Mouse (Mus musculus) embryonic facial prominence, embryonic 11.5 days (tissue): Measurements from ENCODE around the gene Nmrk1. TPM values are rescaled to one million over a fixed set of nuclear protein-coding genes. Genes with fewer than 3 reads are reported as not detected.

ENCODE experiments used
- ATAC-seq: fragments of 200-750 bp; cut with Nextera tagmentation; replicated peaks from 2 replicates; pipeline ENCODE4 v1.8.0; 2017; ENCODE audit warnings: low read depth; ENCODE audit not compliant: insufficient number of reproducible peaks, low FRiP score, low TSS enrichment
- DNase-seq: peaks from one replicate; pipeline ENCODE4 v3.0.0-alpha.2; 2015; ENCODE audit warnings: low spot score
- H3K27ac ChIP-seq: fragments of 300-500 bp; sonication (generic); replicated peaks from 2 replicates; pipeline ENCODE4 v1.5.1; 2014; ENCODE audit warnings: mild to moderate bottlenecking, low read depth, low read length, control low read depth
- H3K27me3 ChIP-seq: fragments of 300-500 bp; sonication (generic); 2 replicates; pipeline ENCODE4 v1.6.1; 2014; ENCODE audit warnings: mild to moderate bottlenecking, low read length, moderate library complexity, mixed read lengths; ENCODE audit not compliant: control insufficient read depth, insufficient read depth
- H3K36me3 ChIP-seq: fragments of 300-500 bp; sonication (generic); replicated peaks from 2 replicates; pipeline ENCODE4 v1.6.1; 2014; ENCODE audit warnings: low read depth, mild to moderate bottlenecking, low read length, moderate library complexity, mixed read lengths; ENCODE audit not compliant: control insufficient read depth, insufficient read depth
- H3K4me1 ChIP-seq: fragments of 300-500 bp; sonication (generic); 2 replicates; pipeline ENCODE4 v1.6.1; 2014; ENCODE audit warnings: low read length, mixed read lengths; ENCODE audit not compliant: control insufficient read depth, insufficient read depth
- H3K4me2 ChIP-seq: fragments of 300-500 bp; sonication (generic); 2 replicates; pipeline ENCODE4 v1.6.1; 2014; ENCODE audit warnings: low read depth, mild to moderate bottlenecking, control low read depth, low read length, moderate library complexity
- H3K4me3 ChIP-seq: fragments of 300-500 bp; sonication (generic); 2 replicates; pipeline ENCODE4 v1.5.1; 2014; ENCODE audit warnings: low read depth, low read length, control low read depth
- H3K9ac ChIP-seq: fragments of 300-500 bp; sonication (generic); replicated peaks from 2 replicates; pipeline ENCODE4 v1.6.1; 2014; ENCODE audit warnings: mild to moderate bottlenecking, control low read depth, low read length
- H3K9me3 ChIP-seq: fragments of 300-500 bp; sonication (generic); replicated peaks from 2 replicates; pipeline ENCODE4 v1.6.1; 2016; ENCODE audit warnings: mild to moderate bottlenecking, low read length, inconsistent platforms, mixed read lengths; ENCODE audit not compliant: control insufficient read depth
- WGBS: fragments of 180-500 bp; shearing (Covaris S2); extraction: QIAGEN DNeasy Blood & Tissue Kit; methylation state at CpG from one replicate; pipeline ENCODE4 v1.1.7; 2014; 5-methylcytosine and 5-hydroxymethylcytosine counted together
- polyA plus RNA-seq: library from polyadenylated mRNA; unstranded; fragments of >200 nt; fragmentation: Nextera tagmentation; extraction: Ambion mirVana; gene quantifications from 2 replicates; pipeline ENCODE4 v1.2.1, GENCODE M21; 2014

Gene Nmrk1
- polyA plus RNA-seq, 1 experiment from 2014 or later: 5.1 TPM

DNA sequence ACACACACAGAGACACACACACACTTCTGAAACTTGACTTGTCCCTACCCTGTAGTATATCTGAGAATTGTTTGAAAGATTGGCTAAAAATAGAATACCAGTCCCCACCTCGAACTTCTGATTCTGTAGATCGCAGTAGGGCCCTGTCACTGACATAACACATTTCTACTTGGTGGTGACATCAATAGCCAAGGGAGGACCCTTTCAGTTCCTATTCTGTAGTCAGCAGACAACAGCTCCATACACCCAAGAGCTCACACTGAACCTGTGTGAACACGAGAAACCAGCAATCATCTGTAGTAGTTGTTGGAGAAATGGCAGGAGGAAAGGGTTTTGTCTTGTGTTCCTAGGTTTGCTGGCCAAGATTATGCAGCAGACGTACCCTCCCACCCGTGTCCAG, 23.2 kb downstream of the Nmrk1 start:
- Histone ChIP-seq H3K9me3 (no peaks in the 10 kb centered on the region), H3K4me1 (no peaks in the 10 kb centered on the region), H3K4me2 (no peak overlapping the region), H3K9ac (no peak overlapping the region), H3K4me3 (no peak overlapping the region), H3K27ac (no peak overlapping the region), H3K36me3 (no peaks in the 10 kb centered on the region), H3K27me3 (no peaks in the 10 kb centered on the region)
- DNase-seq: no peak
- ATAC-seq: no peak
- 89% methylated on average over 5 of the region's 5 CpGs for WGBS

DNA sequence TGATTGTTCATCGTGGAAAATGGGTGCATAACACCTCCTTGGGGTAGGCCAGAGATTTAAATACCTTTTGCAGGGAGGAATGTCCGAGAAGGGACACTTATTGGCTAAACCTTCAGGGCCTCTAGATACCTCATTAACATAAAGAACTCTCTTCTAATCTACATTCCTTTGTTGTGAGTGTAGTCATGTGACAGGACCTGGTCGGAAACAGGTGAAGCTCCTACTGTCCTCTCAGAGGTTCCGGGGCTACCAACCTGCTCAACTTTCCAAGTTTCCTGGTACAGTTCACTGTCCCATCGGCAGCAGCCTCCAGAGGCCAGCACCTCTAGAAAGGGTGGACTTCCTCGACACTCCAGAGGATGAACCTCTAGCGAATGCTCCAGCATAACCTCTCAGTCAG, 24.2 kb downstream of the Nmrk1 start:
- no peak overlapping the region for H3K9ac ChIP-seq
- H3K4me2 ChIP-seq: no peak overlapping the region
- H3K9me3 ChIP-seq: no peaks in the 10 kb centered on the region
- 87% methylated on average over 7 of the region's 7 CpGs for WGBS
- no peaks in the 10 kb centered on the region for H3K4me1 ChIP-seq
- H3K4me3 ChIP-seq: no peak overlapping the region
- H3K27me3 ChIP-seq: no peaks in the 10 kb centered on the region
- H3K27ac ChIP-seq: no peak overlapping the region
- no peaks in the 10 kb centered on the region for H3K36me3 ChIP-seq
- ATAC-seq (no peak), DNase-seq (no peak)

DNA sequence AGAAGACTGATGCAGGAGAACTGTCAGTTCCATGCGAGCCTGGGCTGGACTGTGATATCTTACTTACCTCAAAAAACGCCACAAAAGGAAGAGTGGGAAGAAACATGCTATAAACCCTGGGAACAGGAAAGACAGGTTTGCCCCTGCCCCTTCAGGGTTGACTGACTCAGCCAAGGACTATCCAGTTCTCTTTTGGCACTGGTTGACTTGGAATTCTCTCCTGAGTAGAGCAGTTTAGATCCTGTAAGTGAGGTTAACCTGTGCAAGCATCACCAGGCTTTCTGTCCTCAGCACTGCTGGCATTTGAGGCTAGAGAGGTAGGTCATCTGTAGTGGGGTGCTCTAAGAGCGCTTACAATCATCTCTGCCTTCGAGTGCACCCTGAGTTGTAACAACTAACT, 26.7 kb downstream of the Nmrk1 start:
- no peak for DNase-seq
- no peak for ATAC-seq
- H3K27ac ChIP-seq: no peak overlapping the region
- H3K27me3 ChIP-seq: no peaks in the 10 kb centered on the region
- H3K4me2 ChIP-seq: no peak overlapping the region
- no peak overlapping the region for H3K4me3 ChIP-seq
- WGBS: 77% methylated on average over 4 of the region's 4 CpGs
- H3K36me3 ChIP-seq: no peaks in the 10 kb centered on the region
- H3K9ac ChIP-seq: no peak overlapping the region
- H3K9me3 ChIP-seq: no peaks in the 10 kb centered on the region
- H3K4me1 ChIP-seq: no peaks in the 10 kb centered on the region

DNA sequence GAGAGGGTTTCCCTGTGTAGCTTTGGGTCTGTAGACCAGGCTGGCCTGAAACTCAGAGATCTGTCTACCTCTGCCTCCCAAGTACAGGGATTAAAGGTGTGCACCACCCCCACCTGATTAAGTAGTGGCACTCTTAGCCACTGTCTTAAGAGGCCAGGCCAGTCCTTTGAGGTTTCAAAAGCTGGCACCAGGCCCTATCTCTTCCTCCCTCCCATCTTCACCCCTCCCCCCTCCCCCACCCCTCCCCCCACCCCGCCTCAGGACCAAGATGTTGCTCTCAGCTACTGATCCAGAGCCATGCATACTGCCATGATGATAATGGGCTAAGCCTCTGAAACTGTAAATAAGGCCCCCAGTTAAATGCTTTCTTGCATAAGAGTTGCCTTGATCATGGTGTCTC, 27.6 kb downstream of the Nmrk1 start:
- no peaks in the 10 kb centered on the region for H3K27me3 ChIP-seq
- 100% methylated on average over 1 of the region's 1 CpGs for WGBS
- H3K9me3 ChIP-seq: no peaks in the 10 kb centered on the region
- H3K4me2 ChIP-seq: no peak overlapping the region
- no peaks in the 10 kb centered on the region for H3K4me1 ChIP-seq
- H3K9ac ChIP-seq: no peak overlapping the region
- no peak overlapping the region for H3K27ac ChIP-seq
- H3K36me3 ChIP-seq: no peaks in the 10 kb centered on the region
- ATAC-seq (no peak), DNase-seq (no peak)
- H3K4me3 ChIP-seq: no peak overlapping the region

DNA sequence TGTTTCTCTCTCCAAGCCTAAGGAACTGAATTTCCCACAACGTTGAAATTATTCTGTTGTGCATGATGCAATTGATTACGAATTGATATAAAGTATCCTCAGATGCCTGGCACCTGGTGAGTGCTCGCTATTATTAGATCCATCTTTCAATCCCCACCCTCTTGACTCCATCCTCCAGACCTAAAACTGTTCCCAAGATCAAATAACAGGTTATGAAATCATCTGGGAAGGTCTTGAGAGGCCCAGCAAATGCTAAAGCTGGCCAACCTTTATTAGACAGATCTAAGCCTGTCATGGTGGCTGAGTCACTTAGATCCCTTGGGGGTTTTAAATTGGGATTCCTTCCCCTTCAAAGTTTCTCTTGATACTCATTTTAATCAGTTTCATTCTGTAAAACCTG, 28.7 kb downstream of the Nmrk1 start:
- Histone ChIP-seq H3K9me3 (no peaks in the 10 kb centered on the region), H3K9ac (no peak overlapping the region), H3K27ac (no peak overlapping the region), H3K4me2 (no peak overlapping the region), H3K36me3 (no peaks in the 10 kb centered on the region), H3K4me3 (no peak overlapping the region), H3K27me3 (no peaks in the 10 kb centered on the region), H3K4me1 (no peaks in the 10 kb centered on the region)
- no peak for ATAC-seq
- no peak for DNase-seq
- WGBS: 84% methylated on average over 3 of the region's 3 CpGs

DNA sequence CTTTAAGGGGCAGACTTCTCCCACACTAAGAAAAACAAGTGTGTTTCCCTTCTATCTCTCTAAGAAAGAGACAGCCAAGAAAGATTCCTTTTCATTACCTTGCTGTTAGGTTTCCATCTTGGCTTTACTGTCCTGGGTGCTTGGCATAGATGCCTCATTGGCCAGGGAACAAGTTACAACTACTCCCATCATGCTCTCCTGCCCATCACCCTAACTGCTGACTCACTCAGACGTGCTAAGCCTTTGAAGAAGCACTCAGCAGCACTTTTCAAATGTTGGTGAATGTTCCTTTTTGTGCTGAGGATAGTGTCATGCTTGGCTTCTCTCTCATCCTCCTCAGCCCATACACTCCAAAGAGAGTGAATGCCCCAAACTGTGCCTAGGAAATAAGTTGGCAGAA, 29.9 kb downstream of the Nmrk1 start:
- H3K9ac ChIP-seq: no peak overlapping the region
- H3K4me2 ChIP-seq: no peak overlapping the region
- no peaks in the 10 kb centered on the region for H3K9me3 ChIP-seq
- ATAC-seq: no peak
- no peaks in the 10 kb centered on the region for H3K27me3 ChIP-seq
- H3K4me1 ChIP-seq: no peaks in the 10 kb centered on the region
- no peaks in the 10 kb centered on the region for H3K36me3 ChIP-seq
- 65% methylated on average over 1 of the region's 1 CpGs for WGBS
- H3K4me3 ChIP-seq: no peak overlapping the region
- no peak overlapping the region for H3K27ac ChIP-seq
- no peak for DNase-seq

DNA sequence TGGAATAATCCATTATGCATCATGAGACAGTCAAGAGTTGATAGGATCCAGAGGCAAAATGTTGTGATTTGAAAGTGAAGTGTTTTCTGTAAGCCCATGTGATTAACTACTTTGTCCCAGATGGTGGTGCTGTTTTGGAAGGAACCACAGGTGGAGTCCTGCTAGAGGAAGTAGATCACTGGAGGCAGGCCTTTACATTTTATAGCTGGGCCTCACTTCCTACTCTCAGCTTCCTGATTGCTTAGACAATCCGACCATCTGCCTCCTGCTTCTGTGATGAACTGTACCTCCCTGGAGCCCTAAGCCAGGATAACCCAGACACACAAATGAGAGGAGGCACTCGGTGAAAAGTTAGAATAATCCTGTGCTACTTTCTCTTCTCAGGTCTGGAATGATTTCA, 32.2 kb downstream of the Nmrk1 start:
- no peaks in the 10 kb centered on the region for H3K9me3 ChIP-seq
- H3K27ac ChIP-seq: no peak overlapping the region
- WGBS: 68% methylated on average over 2 of the region's 2 CpGs

DNA sequence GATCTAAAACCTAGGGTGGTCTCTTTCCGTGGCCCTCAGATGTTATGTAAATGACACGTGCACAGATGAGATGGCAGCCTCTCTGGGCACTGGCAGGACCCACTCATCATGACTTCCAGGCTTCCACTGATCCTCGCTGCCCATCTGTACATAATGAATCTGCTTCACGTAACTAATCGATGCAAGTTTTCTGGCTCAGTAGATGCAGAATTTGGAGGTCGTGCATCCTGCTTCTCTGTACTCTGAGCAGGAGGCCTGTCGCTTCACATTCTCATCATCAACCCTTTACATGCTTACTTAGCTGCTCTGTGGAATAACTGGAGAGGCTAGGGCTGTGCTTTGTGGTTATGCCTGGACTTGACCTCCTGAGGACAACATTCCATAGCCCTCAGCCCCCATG, 35.2 kb downstream of the Nmrk1 start:
- Histone ChIP-seq H3K4me3 (no peak overlapping the region), H3K4me1 (no peaks in the 10 kb centered on the region), H3K4me2 (no peak overlapping the region), H3K9me3 (no peaks in the 10 kb centered on the region), H3K36me3 (no peaks in the 10 kb centered on the region), H3K27me3 (no peaks in the 10 kb centered on the region), H3K9ac (no peak overlapping the region), H3K27ac (no peak overlapping the region)
- ATAC-seq (no peak), DNase-seq (no peak)
- 69% methylated on average over 7 of the region's 7 CpGs for WGBS

More for the DNA sequence above, 32.2 kb downstream of the Nmrk1 start:
- Histone ChIP-seq H3K9ac (no peak overlapping the region), H3K27me3 (no peaks in the 10 kb centered on the region), H3K4me3 (no peak overlapping the region), H3K4me2 (no peak overlapping the region), H3K4me1 (no peaks in the 10 kb centered on the region), H3K36me3 (no peaks in the 10 kb centered on the region)
- ATAC-seq (no peak), DNase-seq (no peak)

DNA sequence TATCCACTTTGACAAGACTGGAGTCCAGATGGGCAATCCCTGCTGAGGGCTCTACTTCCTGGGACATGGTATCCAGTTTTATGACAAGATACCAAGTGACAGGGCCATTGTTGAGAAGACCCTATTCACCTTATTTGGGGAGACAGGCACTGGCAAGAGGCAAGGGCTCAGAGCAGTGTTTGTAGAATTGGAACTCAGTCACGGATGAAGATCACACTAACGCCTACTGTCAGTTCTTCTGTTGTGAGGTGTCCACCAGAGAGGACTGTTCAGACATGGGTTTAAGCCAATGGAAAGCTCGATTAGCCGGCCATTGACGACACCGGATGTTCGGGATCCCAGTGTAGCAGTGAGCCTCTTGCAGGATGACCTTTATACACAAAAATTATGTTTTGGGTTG, 37.8 kb downstream of the Nmrk1 start:
- H3K4me2 ChIP-seq: no peak overlapping the region
- no peaks in the 10 kb centered on the region for H3K4me1 ChIP-seq
- H3K9ac ChIP-seq: no peak overlapping the region
- H3K27ac ChIP-seq: no peak overlapping the region
- no peak for ATAC-seq
- WGBS: 91% methylated on average over 7 of the region's 7 CpGs
- no peaks in the 10 kb centered on the region for H3K36me3 ChIP-seq
- no peak overlapping the region for H3K4me3 ChIP-seq
- DNase-seq: no peak
- H3K27me3 ChIP-seq: no peaks in the 10 kb centered on the region
- no peaks in the 10 kb centered on the region for H3K9me3 ChIP-seq
